Mouse (Mus musculus) heart, embryonic 16.5 days (tissue): Measurements from ENCODE around the gene Slc5a5. TPM values are rescaled to one million over a fixed set of nuclear protein-coding genes. Genes with fewer than 3 reads are reported as not detected.

Experiments
- ATAC-seq: fragments of 200-750 bp; cut with Nextera tagmentation; replicated peaks from 2 replicates; pipeline ENCODE4 v1.8.0; 2017; ENCODE audit warnings: moderate number of reproducible peaks; ENCODE audit not compliant: insufficient read depth, low FRiP score; ENCODE audit errors: extremely low read depth
- H3K27ac ChIP-seq: fragments of 300-500 bp; sonication (generic); 2 replicates; pipeline ENCODE4 v1.5.1; 2014; ENCODE audit warnings: mild to moderate bottlenecking, low read length, control low read depth, moderate library complexity
- H3K27me3 ChIP-seq: fragments of 300-500 bp; sonication (generic); 2 replicates; pipeline ENCODE4 v1.6.1; 2014; ENCODE audit warnings: low read length, mixed read lengths; ENCODE audit not compliant: control insufficient read depth, insufficient read depth
- H3K36me3 ChIP-seq: fragments of 300-500 bp; sonication (generic); 2 replicates; pipeline ENCODE4 v1.6.1; 2014; ENCODE audit not compliant: control insufficient read depth, insufficient read depth
- H3K4me1 ChIP-seq: fragments of 300-500 bp; sonication (generic); 2 replicates; pipeline ENCODE4 v1.6.1; 2014; ENCODE audit warnings: low read length, mixed read lengths; ENCODE audit not compliant: control insufficient read depth, insufficient read depth
- H3K4me2 ChIP-seq: fragments of 300-500 bp; sonication (generic); 2 replicates; pipeline ENCODE4 v1.6.1; 2014; ENCODE audit warnings: low read depth, mild to moderate bottlenecking, control low read depth, low read length
- H3K4me3 ChIP-seq: fragments of 300-500 bp; sonication (generic); 2 replicates; pipeline ENCODE4 v1.5.1; 2014; ENCODE audit warnings: mild to moderate bottlenecking, control low read depth, low read length
- H3K9ac ChIP-seq: fragments of 300-500 bp; sonication (generic); 2 replicates; pipeline ENCODE4 v1.6.1; 2014; ENCODE audit warnings: low read length, control low read depth
- H3K9me3 ChIP-seq: fragments of 300-500 bp; sonication (generic); replicated peaks from 2 replicates; pipeline ENCODE4 v1.6.1; 2016; ENCODE audit warnings: low read length; ENCODE audit not compliant: control insufficient read depth
- WGBS: fragments of 180-500 bp; shearing (Covaris S2); extraction: QIAGEN DNeasy Blood & Tissue Kit; methylation state at CpG from one replicate; pipeline ENCODE4 v1.1.7; 2014; 5-methylcytosine and 5-hydroxymethylcytosine counted together
- polyA plus RNA-seq: library from polyadenylated mRNA; unstranded; fragments of >200 nt; fragmentation: Nextera tagmentation; extraction: Ambion mirVana; gene quantifications from 2 replicates; pipeline ENCODE4 v1.2.1, GENCODE M21; 2015

Gene Slc5a5
- 0.31 and 0.43 TPM in 2 replicates for polyA plus RNA-seq

- Histone ChIP-seq H3K27me3 (peaks cover 30% of the 10 kb centered on the region), H3K4me3 (peak within 1 kb of the TSS; percentile 1), H3K27ac (no peak within 1 kb of the TSS), H3K9me3 (no peaks in the 10 kb centered on the region), H3K9ac (no peak within 1 kb of the TSS), H3K36me3 (peaks cover 26% of the 10 kb centered on the region), H3K4me2 (peak within 1 kb of the TSS; percentile 18), H3K4me1 (peaks cover 7% of the 10 kb centered on the region)
- no peak for ATAC-seq
- WGBS = 4% methylated on average over 80 of the region's 80 CpGs
Observed at GRCm38 (mm10) chr8:70892022-70892895, at the start of gene Slc5a5. TSS of gene Slc5a5 (minus strand) at chr8:70892757.

- H3K9me3 ChIP-seq = no peaks in the 10 kb centered on the region
- H3K36me3 ChIP-seq = no peaks in the 10 kb centered on the region
- no peaks in the 10 kb centered on the region for H3K27me3 ChIP-seq
- H3K27ac ChIP-seq = no peak overlapping the region
- H3K4me3 ChIP-seq = no peak overlapping the region
- H3K4me1 ChIP-seq = no peaks in the 10 kb centered on the region
- no peak overlapping the region for H3K9ac ChIP-seq
- no peak for ATAC-seq
- no peak overlapping the region for H3K4me2 ChIP-seq
- 58% methylated on average over 2 of the region's 2 CpGs for WGBS
Observed at GRCm38 (mm10) chr8:70941478-70941877, 48.9 kb upstream of the Slc5a5 start.

- ATAC-seq = no peak
- WGBS = 78% methylated on average over 6 of the region's 6 CpGs
- Histone ChIP-seq H3K9me3 (no peaks in the 10 kb centered on the region), H3K27me3 (no peaks in the 10 kb centered on the region), H3K9ac (no peak overlapping the region), H3K4me3 (no peak overlapping the region), H3K36me3 (no peaks in the 10 kb centered on the region), H3K4me1 (no peaks in the 10 kb centered on the region), H3K4me2 (no peak overlapping the region), H3K27ac (no peak overlapping the region)
Observed at GRCm38 (mm10) chr8:70937200-70937599, 44.6 kb upstream of the Slc5a5 start.

- WGBS = 58% methylated on average over 7 of the region's 7 CpGs
- no peaks in the 10 kb centered on the region for H3K27me3 ChIP-seq
- no peaks in the 10 kb centered on the region for H3K9me3 ChIP-seq
- no peaks in the 10 kb centered on the region for H3K4me1 ChIP-seq
- H3K36me3 ChIP-seq = no peaks in the 10 kb centered on the region
- H3K4me3 ChIP-seq = no peak overlapping the region
- no peak overlapping the region for H3K27ac ChIP-seq
- H3K9ac ChIP-seq = no peak overlapping the region
- H3K4me2 ChIP-seq = no peak overlapping the region
- ATAC-seq = no peak
Observed at GRCm38 (mm10) chr8:70934786-70935185, 42.2 kb upstream of the Slc5a5 start.

- WGBS = 83% methylated on average over 4 of the region's 4 CpGs
- Histone ChIP-seq H3K9ac (no peak overlapping the region), H3K4me3 (no peak overlapping the region), H3K36me3 (no peaks in the 10 kb centered on the region), H3K27me3 (no peaks in the 10 kb centered on the region), H3K4me2 (no peak overlapping the region), H3K4me1 (peaks cover 7% of the 10 kb centered on the region), H3K9me3 (no peaks in the 10 kb centered on the region), H3K27ac (no peak overlapping the region)
- no peak for ATAC-seq
Observed at GRCm38 (mm10) chr8:70933036-70933435, 40.5 kb upstream of the Slc5a5 start.

- Histone ChIP-seq H3K36me3 (no peaks in the 10 kb centered on the region), H3K4me2 (no peak overlapping the region), H3K9ac (no peak overlapping the region), H3K4me3 (no peak overlapping the region), H3K9me3 (no peaks in the 10 kb centered on the region), H3K27me3 (no peaks in the 10 kb centered on the region), H3K27ac (no peak overlapping the region), H3K4me1 (peaks cover 7% of the 10 kb centered on the region)
- WGBS = 91% methylated on average over 11 of the region's 11 CpGs
- ATAC-seq = no peak
Observed at GRCm38 (mm10) chr8:70931731-70932130, 39.2 kb upstream of the Slc5a5 start.

GRCm38 (mm10) chr8:70928778-70929322, 36.3 kb upstream of the Slc5a5 start:
- Histone ChIP-seq H3K4me1 (peaks cover 7% of the 10 kb centered on the region), H3K36me3 (no peaks in the 10 kb centered on the region), H3K4me2 (no peak overlapping the region), H3K4me3 (no peak overlapping the region), H3K27ac (no peak overlapping the region), H3K9me3 (no peaks in the 10 kb centered on the region), H3K9ac (no peak overlapping the region), H3K27me3 (no peaks in the 10 kb centered on the region)
- 47% methylated on average over 5 of the region's 5 CpGs for WGBS
- ATAC-seq = no peak

GRCm38 (mm10) chr8:70928096-70928495, 35.5 kb upstream of the Slc5a5 start:
- WGBS = 88% methylated on average over 3 of the region's 3 CpGs
- Histone ChIP-seq H3K4me3 (no peak overlapping the region), H3K9me3 (no peaks in the 10 kb centered on the region), H3K4me1 (peaks cover 7% of the 10 kb centered on the region), H3K27ac (no peak overlapping the region), H3K4me2 (no peak overlapping the region), H3K9ac (no peak overlapping the region), H3K27me3 (no peaks in the 10 kb centered on the region), H3K36me3 (no peaks in the 10 kb centered on the region)
- no peak for ATAC-seq

GRCm38 (mm10) chr8:70926396-70926795, 33.8 kb upstream of the Slc5a5 start:
- whole genome bisulfite sequencing = 84% methylated on average over 5 of the region's 5 CpGs
- no peak for ATAC-seq
- Histone ChIP-seq H3K36me3 (no peaks in the 10 kb centered on the region), H3K4me2 (no peak overlapping the region), H3K4me3 (no peak overlapping the region), H3K4me1 (peaks cover 7% of the 10 kb centered on the region), H3K9me3 (no peaks in the 10 kb centered on the region), H3K27me3 (no peaks in the 10 kb centered on the region), H3K27ac (no peak overlapping the region), H3K9ac (no peak overlapping the region)
